Mouse (Mus musculus): Measurements from ENCODE around the gene Syt7.
A peak's percentile ranks its signal among the peaks of the same experiment; 100 is the strongest.

Gene Syt7

DNA sequence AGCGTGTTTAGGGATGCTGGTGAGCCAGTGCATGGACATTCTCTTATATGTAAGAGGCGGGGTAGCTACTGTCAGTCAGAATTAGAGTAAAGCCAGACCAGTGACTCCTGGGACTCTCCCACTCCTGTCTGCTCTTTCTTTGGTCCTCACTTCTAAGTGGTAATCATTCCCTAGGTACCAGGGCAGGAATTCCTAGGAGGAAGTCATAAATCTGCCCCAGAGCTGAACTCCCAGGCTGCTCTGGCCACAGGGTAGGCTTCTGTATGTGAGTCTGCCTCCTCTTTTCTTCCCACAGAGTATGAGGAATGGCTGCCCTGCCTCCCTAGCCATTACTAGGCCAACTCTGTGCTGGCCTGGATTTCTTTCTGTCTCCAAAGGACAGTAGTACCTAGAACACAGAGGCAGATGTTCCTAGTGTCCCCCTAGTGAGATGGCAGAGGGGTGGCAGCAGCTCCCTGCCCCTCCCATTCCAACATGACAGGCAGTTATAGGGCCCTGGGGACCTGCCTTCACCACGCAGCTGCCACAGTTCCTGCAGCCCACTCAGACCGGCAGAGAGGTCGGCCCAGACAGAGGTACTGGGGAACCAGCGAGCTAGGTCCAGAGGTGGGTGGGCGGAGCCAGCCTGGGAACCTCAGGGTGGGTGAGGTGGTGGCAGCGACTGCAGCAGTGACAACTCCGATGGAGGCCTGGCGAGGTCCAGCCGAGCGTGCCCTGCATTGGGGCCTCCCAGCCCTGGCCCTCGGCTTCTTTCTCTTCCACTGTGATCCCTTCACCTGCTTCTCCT, 36.8 kb downstream of the Syt7 start:
- no peak for DNase-seq

DNA sequence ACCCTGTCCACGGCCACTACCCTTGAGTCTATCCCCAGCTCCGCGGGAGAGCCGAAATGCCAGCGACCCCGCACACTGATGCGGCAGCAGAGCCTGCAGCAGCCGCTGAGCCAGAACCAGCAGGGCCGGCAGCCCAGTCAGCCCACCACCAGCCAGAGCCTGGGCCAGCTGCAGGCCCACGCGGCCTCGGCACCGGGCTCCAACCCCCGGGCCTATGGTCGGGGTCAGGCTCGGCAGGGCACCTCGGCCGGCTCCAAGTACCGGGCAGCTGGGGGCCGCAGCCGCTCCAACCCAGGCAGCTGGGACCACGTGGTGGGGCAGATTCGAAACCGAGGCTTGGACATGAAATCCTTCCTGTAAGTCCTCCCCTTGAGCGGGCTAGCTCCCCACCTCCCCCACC, 37.4 kb downstream of the Syt7 start:
- DNase-seq: no peak

DNA sequence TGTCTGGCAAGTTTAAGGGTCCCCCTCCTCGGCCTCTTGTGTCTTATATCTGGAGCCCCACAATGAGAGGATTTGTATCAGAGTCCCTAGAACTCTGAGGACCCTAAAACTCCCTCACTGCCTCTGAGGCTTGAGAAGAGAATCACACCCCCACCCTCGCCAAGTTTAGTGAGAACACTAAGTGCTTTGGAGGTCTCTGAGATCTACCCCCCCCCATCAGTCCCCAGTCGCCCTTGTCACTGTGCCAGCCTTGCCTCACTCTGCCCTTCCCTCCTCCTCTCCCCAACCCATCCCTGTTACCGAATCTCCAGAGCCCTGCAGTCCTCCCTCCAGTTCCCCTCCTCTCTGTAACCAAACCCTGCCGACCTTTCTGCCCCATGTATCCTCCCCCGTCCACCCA, 37.9 kb downstream of the Syt7 start:
- no peak for DNase-seq

DNA sequence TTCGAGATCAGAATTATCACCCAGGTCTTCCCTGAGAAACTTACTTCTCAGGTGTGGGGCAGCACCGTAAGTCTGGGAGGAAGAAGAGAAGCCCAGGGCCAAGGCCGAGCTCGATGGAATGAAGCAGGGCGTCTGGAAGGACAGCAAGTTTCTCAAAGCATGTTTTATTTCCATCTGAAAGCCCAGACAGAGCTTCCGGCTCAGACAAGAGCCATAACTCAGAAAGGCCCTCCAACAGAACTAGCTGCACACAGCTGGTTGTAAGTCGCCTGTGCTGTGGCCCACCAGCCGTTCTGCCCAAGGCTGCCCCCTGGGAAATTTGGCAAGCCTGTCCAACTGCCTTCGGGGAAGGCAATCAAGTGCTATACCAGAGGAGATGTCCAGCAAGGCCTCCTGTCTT, 38.5 kb downstream of the Syt7 start:
- no peak for DNase-seq

DNA sequence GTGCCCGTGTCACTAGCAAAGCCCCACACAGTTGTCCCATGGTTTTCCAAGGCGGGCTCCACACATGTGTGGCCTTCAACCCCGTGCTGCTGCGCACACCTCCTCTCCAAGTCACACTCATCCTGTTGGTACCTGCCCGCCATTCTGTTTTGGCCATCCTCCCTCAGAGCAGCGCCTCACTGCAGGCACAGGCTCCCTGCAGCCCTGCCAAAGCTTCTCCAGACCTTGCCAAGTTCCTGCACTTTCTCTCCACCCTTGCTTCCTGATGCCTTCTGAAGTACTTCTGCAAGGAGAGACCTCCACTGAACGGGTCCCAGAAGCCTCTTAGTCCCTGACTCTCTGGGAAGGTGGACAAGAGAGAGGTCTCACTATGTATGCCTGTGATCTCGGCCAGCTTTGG, 40.5 kb downstream of the Syt7 start:
- no peak for DNase-seq

DNA sequence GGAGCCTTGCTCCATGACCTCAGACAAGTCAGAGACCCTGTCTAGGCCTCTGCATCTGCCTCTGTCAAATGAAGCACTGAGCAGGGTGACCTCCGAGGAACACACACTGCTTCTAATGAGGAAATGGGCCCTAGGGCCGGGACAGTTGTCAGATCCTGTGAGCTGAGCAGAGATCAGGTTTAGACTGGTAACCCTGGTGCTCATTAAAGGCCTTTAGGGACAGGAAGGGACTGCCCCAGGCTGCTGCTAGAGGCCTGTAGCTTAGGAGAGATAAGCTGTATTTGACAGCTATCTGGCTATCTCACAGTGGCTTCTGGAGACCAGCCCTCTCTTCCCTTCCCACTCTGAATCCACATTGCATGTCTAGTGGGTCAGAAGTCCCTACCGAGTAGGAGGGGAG, 42.5 kb downstream of the Syt7 start:
- no peak for DNase-seq

DNA sequence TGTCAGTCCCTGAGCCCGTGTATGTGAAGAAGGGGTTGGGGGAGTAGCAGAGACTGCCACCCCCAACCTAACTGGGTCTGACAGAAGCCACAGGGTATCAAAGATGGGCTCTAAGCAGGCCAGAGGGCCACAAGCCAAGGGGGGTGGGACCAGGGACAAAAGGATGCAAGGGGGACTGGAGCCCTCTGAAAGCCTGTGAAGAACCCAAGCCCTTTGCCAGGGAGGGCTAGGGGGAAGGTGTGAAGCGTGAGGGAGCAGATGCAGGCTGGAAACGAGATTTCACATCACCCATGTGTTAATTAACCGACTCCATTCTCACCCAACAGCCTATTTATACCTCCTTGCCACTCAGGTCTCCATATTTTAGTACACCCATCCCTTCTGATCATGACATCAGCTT, 43.0 kb downstream of the Syt7 start:
- no peak for DNase-seq

DNA sequence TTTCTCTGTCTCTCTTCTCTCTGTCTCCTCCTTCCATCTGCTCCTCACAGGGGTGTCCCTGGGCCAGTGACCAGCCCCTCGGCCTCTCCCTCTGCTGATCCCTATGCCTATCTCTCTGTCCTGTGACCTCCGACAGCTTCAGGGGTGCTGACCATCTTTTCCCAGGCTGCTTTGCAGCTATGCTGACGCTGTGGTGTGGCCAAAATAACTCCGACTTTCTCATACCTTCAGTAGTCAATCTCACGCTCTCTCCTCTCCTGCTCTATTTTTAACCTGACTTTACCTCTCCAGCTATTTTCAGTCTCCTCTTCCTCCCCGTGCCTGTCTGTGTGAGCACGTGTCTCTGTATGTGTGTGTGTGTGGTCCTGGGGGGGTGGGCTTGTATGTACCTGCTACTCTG, 44.3 kb downstream of the Syt7 start:
- DNase-seq: no peak

DNA sequence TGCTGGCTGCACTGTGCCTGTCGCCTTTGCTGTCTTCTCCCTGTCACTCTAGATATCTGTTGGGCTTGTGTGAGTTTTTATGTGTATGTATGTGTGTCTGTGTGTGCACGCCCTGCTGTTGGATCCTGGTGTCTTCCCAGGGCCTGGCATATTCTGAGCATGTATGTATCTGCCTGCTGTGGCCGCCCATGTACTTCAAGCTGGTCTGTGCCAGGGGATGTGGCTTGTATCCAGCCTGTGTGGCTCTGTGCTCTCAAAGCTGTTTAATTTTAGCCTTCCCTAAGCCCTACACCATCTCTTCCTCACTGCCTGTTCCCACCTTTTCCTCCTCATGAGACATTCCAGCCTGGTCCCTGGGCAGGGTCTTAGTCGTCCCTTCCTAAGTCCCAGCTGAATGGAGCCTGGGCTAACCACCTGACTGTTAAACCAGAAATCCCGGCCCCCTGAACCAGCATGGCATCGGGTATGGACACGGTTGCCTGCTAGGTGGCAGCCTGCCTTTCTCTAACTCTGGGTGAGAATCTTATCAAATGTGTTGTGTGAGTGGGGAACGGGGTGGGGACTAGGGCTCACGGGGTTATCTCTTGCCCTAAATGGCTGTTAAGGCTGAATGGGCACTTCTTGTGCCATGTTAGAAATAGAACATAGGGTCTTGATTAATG, 45.1 kb downstream of the Syt7 start:
- DNase-seq: no peak

DNA sequence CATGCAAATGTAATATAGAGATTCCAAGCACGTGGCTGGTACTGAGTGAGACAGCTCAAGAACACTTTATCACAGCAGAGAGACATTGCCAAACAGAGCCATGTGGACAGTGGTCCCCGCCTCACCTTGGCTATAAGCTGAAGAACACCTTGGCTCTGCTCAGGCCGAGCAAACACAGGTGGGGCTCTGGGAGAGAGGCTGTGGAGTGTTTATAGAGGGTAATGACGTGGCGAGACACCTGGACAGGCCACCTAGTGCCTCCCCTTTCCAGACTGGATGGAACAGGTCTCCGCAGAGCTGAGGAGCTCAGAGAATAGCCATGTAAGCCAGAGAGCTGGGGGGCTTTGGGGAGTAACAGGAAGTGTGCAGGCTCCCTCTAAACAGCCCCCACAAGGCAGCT, 46.0 kb downstream of the Syt7 start:
- DNase-seq: peak; percentile 40

DNA sequence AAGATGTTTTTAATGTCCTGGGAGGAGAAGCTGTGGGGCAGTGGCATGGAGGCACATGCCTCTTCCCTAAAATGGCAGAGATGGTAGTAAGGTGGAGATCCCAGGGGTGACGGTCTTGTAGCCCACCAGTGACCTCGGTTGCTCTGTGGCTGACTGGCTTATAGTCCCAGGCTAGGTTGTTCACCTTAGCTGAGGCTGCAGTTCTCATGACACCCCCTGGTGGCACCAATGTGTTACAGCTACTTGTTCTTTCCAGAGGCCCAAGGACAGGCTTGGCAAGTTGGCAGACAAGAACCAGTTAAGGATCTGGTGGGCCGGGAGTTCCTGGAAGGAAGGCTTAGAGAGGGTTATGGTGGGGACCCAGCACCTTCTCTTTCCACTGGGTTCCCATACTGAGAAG, 47.0 kb downstream of the Syt7 start:
- peak; percentile 77 for DNase-seq

DNA sequence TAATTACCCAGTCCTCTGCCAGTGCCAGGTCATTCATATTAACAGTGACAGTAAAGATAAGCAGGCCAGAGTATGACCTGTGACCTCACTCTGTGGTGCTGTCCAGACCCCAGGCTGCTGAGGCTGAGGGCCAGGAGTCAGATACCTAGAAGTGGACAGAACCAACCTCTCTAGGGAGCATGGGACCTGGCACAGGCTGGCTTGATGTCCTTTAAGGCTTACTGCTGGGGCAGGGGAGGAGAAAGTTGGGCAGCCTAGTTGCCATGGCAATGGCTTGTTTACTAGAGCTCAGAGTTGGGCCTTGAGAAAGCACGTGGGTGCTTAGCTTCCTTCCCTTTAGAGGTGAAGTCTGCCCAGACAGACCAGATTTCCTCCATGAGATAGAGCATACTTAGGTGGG, 47.8 kb downstream of the Syt7 start:
- DNase-seq: no peak

DNA sequence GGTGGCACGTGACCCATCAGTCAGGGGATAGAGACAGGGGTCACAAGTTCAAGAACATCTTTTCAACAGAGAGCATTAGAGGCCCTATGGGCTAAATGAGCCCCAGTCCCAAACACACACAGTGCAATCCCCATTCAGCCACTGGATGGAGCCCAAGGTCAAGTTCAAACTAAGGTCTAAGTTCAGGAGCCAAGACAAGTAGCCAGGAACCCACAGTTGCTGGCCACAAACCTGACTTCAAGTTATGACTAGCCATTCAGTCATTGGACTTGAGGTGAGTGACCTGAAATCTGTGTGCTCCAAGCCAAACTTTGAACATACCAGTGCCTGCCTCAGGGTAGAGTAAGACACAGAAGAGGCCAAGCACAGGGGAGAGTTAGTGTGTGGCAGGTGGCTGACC, 48.6 kb downstream of the Syt7 start:
- no peak for DNase-seq

DNA sequence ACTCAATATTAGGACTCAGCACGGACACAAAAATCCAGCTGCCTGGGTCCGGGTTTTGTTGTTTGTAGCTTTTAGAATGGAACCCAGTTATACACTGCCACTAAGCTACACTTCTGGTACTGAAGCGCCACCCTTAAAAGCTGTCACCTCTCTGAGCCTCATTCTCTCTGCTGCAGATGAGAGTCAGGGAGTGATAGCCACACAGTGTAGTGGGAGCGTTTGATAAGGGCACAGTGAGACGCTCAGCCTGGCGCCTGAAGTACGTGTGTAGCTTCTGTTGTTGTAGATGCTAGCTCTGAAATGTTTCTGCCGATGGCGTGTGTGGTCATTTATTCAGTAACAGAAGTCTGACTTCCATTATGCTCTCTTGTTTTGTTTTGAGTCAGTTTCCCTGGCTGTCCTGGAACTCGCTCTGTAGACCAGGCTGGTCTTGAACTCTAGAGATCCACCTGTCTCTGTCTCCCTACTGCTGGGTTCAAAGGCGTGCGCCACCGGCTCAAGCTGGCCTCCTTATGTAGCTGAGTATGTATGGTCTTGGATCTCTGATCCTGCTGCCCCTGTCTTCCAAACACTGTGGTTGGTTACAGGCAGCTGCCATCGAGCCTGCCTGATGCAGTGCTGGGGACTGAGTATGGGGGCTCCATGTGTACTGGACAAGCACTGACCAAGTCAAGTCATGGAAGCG, 55.9 kb downstream of the Syt7 start:
- DNase-seq: no peak

DNA sequence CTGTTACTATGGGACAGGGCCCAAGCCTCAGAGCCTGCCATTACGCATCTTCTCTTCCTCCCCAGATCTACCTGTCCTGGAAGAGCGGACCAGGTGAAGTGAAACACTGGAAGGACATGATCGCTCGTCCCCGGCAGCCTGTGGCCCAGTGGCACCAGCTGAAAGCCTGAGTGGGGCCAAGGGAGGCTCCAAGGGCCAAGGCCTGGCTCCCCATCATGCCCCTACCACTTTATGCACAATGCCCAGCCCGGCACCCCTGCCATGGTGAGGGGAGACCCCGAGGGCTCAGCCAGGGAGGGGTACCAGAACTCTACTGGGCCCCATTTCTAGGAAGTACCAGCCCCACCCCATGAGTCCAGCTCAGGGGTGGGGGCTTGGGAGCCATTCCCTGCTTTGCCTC, 59.4 kb downstream of the Syt7 start:
- no peak for DNase-seq

DNA sequence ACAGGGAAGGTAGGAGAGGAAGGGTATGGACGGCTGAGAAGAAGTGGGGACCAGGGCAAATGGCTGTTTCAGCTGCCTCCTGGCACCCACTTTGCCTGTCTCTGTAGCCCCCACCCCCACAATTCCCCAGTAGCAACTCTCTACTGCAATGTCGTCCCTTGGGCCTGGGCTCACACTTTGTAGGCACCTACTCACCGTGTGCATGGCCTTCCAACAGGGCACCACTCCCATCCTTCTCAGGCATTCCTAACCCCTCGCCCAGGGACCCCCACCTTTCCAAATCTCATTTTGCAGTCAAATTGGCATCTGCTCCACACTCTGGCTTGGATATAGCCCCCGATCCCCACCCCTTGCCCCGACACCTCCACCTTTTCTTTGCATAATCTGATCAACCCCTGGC, 60.3 kb downstream of the Syt7 start:
- DNase-seq: no peak

DNA sequence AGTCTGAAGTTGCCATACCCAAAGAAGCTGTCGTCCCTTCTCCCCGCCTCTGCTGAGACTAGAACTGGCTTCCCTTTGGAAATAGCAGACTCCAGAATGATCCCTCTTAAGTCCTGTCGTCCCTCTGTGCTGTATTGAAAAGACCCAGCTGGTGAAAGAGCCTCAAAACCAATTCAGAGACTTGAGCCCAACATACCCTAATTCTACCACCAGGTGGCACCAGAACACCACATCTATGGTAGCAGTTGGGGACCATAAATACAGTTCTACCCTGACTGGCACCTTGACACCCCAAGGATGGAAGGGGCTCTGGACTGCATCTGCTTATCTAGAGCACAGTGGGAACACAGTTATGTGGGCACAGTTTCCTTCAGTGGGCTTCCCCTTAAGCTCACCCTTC, 60.8 kb downstream of the Syt7 start:
- DNase-seq: peak; percentile 83

DNA sequence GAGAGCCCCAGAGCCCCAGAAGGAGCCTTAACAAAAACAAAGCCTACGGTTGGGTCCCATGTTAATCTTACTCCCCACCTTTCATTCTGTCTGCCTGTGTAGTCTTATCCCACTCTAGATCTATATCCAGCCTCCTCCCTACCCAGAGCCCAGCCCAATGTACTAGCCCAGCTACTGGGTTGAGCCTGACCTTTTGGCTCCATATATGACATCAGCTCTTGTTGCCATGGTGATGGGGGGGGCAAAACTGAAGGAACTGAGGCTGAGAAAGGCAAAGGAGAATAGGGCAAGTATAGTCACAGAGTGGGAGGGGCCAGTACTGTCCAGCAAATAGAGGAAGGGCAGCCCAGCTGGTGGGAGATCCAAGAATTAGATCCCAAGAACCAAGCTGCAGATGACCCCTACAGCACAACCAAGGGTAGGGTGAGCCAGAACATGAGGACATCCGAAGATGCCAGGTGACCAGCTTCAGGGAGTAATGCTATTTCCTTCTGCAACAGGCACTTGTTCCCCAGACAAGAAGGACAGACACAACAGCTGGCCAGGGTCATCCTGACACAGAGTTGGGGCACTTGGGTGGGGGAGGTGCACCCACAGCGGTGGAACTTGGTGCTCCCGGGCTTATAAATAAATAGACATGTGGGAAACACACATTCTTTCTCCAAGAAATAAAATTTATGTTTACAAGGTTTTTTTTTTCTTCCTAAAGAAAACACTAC, 66.0 kb downstream of the Syt7 start:
- DNase-seq: no peak

DNA sequence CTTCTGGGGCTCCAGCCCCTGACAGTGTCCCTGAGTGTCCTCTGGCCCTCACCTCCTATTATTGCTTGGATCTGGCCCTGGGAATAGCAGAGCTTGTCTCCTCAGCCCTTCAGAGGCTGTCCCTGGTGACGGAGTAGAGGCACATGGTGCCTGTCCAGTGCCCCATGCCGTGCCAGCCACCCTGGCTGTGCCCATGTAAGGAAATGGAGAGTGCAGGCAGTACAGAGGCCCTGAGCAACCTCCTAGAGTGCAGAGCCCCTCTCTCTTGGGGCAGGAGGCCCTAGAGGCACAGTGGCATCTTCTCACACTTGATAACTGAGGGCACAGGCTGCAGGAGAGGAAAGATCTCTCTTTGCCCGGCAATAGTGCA, 66.5 kb downstream of the Syt7 start:
- DNase-seq: no peak

DNA sequence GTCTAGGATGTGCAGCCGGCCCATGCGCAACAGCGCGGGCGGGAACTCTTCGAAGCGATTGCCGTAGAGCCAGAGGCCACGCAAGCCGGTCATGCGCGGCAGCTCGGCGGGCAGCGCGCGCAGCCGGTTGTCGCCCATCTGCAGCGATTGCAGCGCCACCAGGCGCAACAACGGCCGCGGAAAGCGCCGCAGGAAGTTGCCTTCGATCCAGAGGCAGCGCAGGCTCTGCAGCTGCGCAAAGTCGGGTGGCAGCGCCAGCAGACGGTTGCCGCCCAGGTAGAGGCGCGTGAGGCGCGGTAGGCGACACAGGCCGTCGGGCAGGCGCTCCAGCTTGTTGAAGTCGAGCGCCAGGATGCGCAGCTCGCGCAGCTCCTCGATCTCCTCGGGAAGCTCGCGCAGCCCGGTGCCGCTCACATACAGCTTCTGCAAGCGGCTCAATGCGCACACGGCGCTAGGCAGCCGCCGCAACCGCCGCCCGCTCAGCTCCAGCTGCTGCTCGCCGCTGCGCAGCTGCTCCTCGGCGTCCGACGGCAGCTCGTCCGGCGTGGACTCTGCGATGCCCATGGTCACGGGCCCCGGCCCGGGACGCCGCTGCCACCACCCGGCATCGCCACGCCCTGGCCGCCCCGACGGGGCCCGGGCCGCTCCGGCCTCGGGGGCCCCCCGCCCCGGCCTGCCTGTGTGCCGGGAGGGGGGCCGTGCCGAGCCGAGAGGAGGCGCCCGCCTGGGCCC, 68.0 kb downstream of the Syt7 start, which contains the start of gene Lrrc10b:
Gene Lrrc10b (minus strand): TSS at position 722 of the 732 bp plus-strand sequence.
- peak; percentile 60 for DNase-seq

DNA sequence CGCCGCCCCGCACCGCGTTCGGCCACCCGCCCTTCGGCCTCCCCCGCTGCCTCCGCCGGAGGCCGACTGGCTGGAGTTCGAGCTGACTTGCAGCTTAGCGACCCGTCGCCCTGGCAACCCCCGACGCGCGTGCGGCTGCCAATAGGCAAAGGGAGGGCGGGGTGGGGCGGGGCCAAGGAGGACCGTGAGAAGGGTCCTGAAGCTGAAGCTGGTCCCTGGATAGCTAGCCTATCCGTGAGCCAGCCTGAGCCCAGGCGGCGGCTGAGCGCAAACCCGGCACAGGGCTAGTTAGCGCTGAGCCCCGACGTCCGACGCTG, 68.6 kb downstream of the Syt7 start:
- DNase-seq: peak; percentile 70

DNA sequence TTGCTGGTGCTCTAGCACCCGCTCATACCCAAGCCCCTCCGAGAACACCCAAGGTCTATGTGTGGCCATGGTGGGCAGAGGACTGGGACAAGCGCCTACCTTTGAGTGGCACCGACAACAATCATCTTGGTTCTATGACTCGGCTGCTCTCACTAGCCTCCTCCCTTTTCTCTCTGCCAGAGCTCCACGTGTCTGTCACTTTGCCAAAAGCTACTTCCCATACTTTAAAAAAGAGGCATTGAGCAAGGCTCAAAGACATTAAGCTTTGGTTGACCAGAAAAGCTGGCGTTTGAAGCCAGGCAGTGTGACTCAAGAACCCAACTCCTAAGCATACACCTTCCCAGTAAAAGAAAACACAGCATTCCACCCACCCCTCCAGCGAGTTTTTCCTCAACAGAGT, 69.2 kb downstream of the Syt7 start:
- DNase-seq: peak; percentile 78

DNA sequence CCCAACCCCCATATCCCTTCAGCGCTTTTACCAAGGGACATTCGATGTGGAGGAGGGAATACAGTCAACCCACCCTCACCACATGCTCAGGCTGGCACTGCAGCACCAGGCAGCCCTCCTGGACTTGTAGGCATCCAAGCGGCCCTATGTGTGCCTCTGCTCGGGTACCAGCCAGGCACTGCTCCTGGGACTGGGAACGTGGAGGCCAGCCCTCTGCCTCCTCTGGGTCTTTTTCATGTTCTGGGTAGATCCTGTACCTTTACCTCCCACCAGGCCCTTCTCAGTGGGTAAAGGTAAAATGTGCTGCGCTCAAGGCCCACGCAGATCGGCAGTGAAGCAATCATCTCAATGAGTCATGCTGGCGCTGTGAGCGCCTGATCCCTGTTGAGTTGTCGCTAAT, 71.0 kb downstream of the Syt7 start:
- no peak for DNase-seq
